Mouse (Mus musculus): Measurements from ENCODE around the gene Lrif1. TPM values are rescaled to one million over a fixed set of nuclear protein-coding genes. Genes with fewer than 3 reads are reported as not detected.
"Not testable (repeated sequence)": the region's sequence is repeated elsewhere in the genome, so short reads cannot be mapped to it uniquely, and the experiment has no call there.

Gene Lrif1
- polyA plus RNA-seq (2015; fragmentation: Nextera tagmentation; extraction: Ambion mirVana) = 12.1 and 13.8 TPM in 2 replicates

- under 1% methylated on average over 20 of the region's 20 CpGs for WGBS
- no peak within 1 kb of the TSS for H3K27ac ChIP-seq (ENCODE audit: low read depth, low read length)
These were observed at the start of gene Lrif1 for GRCm38 (mm10) chr3:106684830-106685229. TSS of gene Lrif1 (plus strand) at chr3:106684987.

GRCm38 (mm10) chr3:106672811-106673210 is 12.0 kb upstream of the Lrif1 start:
- 65% methylated on average over 14 of the region's 14 CpGs for WGBS
- H3K4me2 ChIP-seq (replicated peaks; ENCODE audit: low read depth); H3K4me1 ChIP-seq (replicated peaks; ENCODE audit: control insufficient read depth, insufficient read depth, low read length); H3K9ac ChIP-seq (ENCODE audit: low read depth, low read length); H3K27me3 ChIP-seq (replicated peaks; ENCODE audit: control insufficient read depth, insufficient read depth, low read length); H3K9me3 ChIP-seq (ENCODE audit: control insufficient read depth); ATAC-seq; H3K36me3 ChIP-seq (ENCODE audit: control insufficient read depth, insufficient read depth); H3K27ac ChIP-seq (ENCODE audit: low read depth, low read length); H3K4me3 ChIP-seq (ENCODE audit: low read depth, low read length): not testable (repeated sequence)

More at GRCm38 (mm10) chr3:106684830-106685229, at the start of gene Lrif1:
- ATAC-seq = peak; percentile 70
- Histone ChIP-seq H3K9me3 (ENCODE audit: control insufficient read depth) (no peaks in the 10 kb centered on the region), H3K36me3 (ENCODE audit: control insufficient read depth, insufficient read depth) (no peaks in the 10 kb centered on the region), H3K4me2 (replicated peaks; ENCODE audit: low read depth) (peak within 1 kb of the TSS; percentile 67), H3K27me3 (replicated peaks; ENCODE audit: control insufficient read depth, insufficient read depth, low read length) (no peaks in the 10 kb centered on the region), H3K9ac (ENCODE audit: low read depth, low read length) (no peak within 1 kb of the TSS), H3K4me1 (replicated peaks; ENCODE audit: control insufficient read depth, insufficient read depth, low read length) (no peaks in the 10 kb centered on the region), H3K4me3 (ENCODE audit: low read depth, low read length) (peak within 1 kb of the TSS; percentile 40)
- no peak for TF ChIP-seq CTCF (IDR thresholded peaks at IDR 0.05; ENCODE audit: low read depth)

- Histone ChIP-seq H3K36me3 (ENCODE audit: control insufficient read depth, insufficient read depth) (no peaks in the 10 kb centered on the region), H3K4me3 (ENCODE audit: low read depth, low read length) (peak overlapping the region; percentile 40), H3K9ac (ENCODE audit: low read depth, low read length) (no peak overlapping the region), H3K27me3 (replicated peaks; ENCODE audit: control insufficient read depth, insufficient read depth, low read length) (no peaks in the 10 kb centered on the region), H3K4me2 (replicated peaks; ENCODE audit: low read depth) (peak overlapping the region; percentile 67), H3K9me3 (ENCODE audit: control insufficient read depth) (no peaks in the 10 kb centered on the region), H3K27ac (ENCODE audit: low read depth, low read length) (no peak overlapping the region), H3K4me1 (replicated peaks; ENCODE audit: control insufficient read depth, insufficient read depth, low read length) (no peaks in the 10 kb centered on the region)
- WGBS = 33% methylated on average over 1 of the region's 1 CpGs
- no peak for ATAC-seq
- no peak for TF ChIP-seq CTCF (IDR thresholded peaks at IDR 0.05; ENCODE audit: low read depth)
These were observed 594 bp downstream of the Lrif1 start for GRCm38 (mm10) chr3:106685381-106685780.

GRCm38 (mm10) chr3:106721397-106722027 is 36.7 kb downstream of the Lrif1 start:
- H3K4me1 ChIP-seq (replicated peaks; ENCODE audit: control insufficient read depth, insufficient read depth, low read length) = no peaks in the 10 kb centered on the region
- no peak for TF ChIP-seq CTCF (IDR thresholded peaks at IDR 0.05; ENCODE audit: low read depth)
- no peaks in the 10 kb centered on the region for H3K36me3 ChIP-seq (ENCODE audit: control insufficient read depth, insufficient read depth)
- no peaks in the 10 kb centered on the region for H3K27me3 ChIP-seq (replicated peaks; ENCODE audit: control insufficient read depth, insufficient read depth, low read length)
- no peaks in the 10 kb centered on the region for H3K9me3 ChIP-seq (ENCODE audit: control insufficient read depth)
- peak overlapping the region; percentile 64 for H3K4me3 ChIP-seq (ENCODE audit: low read depth, low read length)
- H3K4me2 ChIP-seq (replicated peaks; ENCODE audit: low read depth) = peak overlapping the region; percentile 73
- peak overlapping the region; percentile 72 for H3K9ac ChIP-seq (ENCODE audit: low read depth, low read length)
- ATAC-seq = peak; percentile 99
- peak overlapping the region; percentile 98 for H3K27ac ChIP-seq (ENCODE audit: low read depth, low read length)
- 2% methylated on average over 31 of the region's 31 CpGs for WGBS

GRCm38 (mm10) chr3:106722028-106722945 is 37.5 kb downstream of the Lrif1 start:
- H3K9me3 ChIP-seq (ENCODE audit: control insufficient read depth) = no peaks in the 10 kb centered on the region
- peak; percentile 96 for ATAC-seq
- H3K4me1 ChIP-seq (replicated peaks; ENCODE audit: control insufficient read depth, insufficient read depth, low read length) = no peaks in the 10 kb centered on the region
- peak overlapping the region; percentile 72 for H3K9ac ChIP-seq (ENCODE audit: low read depth, low read length)
- peak; percentile 60 for TF ChIP-seq CTCF (IDR thresholded peaks at IDR 0.05; ENCODE audit: low read depth)
- H3K4me3 ChIP-seq (ENCODE audit: low read depth, low read length) = peak overlapping the region; percentile 64
- no peaks in the 10 kb centered on the region for H3K27me3 ChIP-seq (replicated peaks; ENCODE audit: control insufficient read depth, insufficient read depth, low read length)
- peak overlapping the region; percentile 98 for H3K27ac ChIP-seq (ENCODE audit: low read depth, low read length)
- H3K36me3 ChIP-seq (ENCODE audit: control insufficient read depth, insufficient read depth) = no peaks in the 10 kb centered on the region
- H3K4me2 ChIP-seq (replicated peaks; ENCODE audit: low read depth) = peak overlapping the region; percentile 73
- 1% methylated on average over 33 of the region's 33 CpGs for WGBS

GRCm38 (mm10) chr3:106755898-106756297 is 71.1 kb downstream of the Lrif1 start:
- Histone ChIP-seq H3K9me3 (ENCODE audit: control insufficient read depth) (no peaks in the 10 kb centered on the region), H3K4me3 (ENCODE audit: low read depth, low read length) (no peak overlapping the region), H3K4me2 (replicated peaks; ENCODE audit: low read depth) (no peak overlapping the region), H3K27me3 (replicated peaks; ENCODE audit: control insufficient read depth, insufficient read depth, low read length) (no peaks in the 10 kb centered on the region), H3K27ac (ENCODE audit: low read depth, low read length) (no peak overlapping the region), H3K36me3 (ENCODE audit: control insufficient read depth, insufficient read depth) (no peaks in the 10 kb centered on the region), H3K9ac (ENCODE audit: low read depth, low read length) (no peak overlapping the region), H3K4me1 (replicated peaks; ENCODE audit: control insufficient read depth, insufficient read depth, low read length) (no peaks in the 10 kb centered on the region)
- TF ChIP-seq CTCF (IDR thresholded peaks at IDR 0.05; ENCODE audit: low read depth) = no peak
- 71% methylated on average over 1 of the region's 1 CpGs for WGBS
- no peak for ATAC-seq

Measured in intestine, postnatal 0 days (tissue).